Mouse (Mus musculus) megakaryocyte progenitor cell, adult 5-6 weeks (primary cell): ENCODE data around the gene Nln. TPM values are rescaled to one million over a fixed set of nuclear protein-coding genes. Genes with fewer than 3 reads are reported as not detected.

Experiments used
- ATAC-seq: replicated peaks from 2 replicates; pipeline ENCODE4 v1.8.0; 2016; ENCODE audit warnings: mild to moderate bottlenecking, moderate TSS enrichment, inconsistent platforms; ENCODE audit not compliant: poor library complexity
- total RNA-seq, 2 experiments: library from RNA; stranded (forward) in 1 of 2; stranded (reverse) in 1 of 2; fragments of 157-497, 149-512 nt in 1 of 2; fragments of 200-1000 nt in 1 of 2; gene quantifications; 2 replicates each; pipeline versions ENCODE4 v1.2.3 to v1.2.4; 2015 to 2017

Gene Nln
- 33.0 and 38.0 TPM in 2 replicates for total RNA-seq (2015)
- total RNA-seq (2017) = 39.1 and 46.9 TPM in 2 replicates

- peak; percentile 89 for ATAC-seq
Measured at GRCm38 (mm10) chr13:104109288-104109815, at the start of gene Nln, which contains the start of gene Sgtb. Nln (minus strand) TSS chr13:104109614. Sgtb (plus strand) TSS chr13:104109741.

- no peak for ATAC-seq
Measured at GRCm38 (mm10) chr13:104155686-104156085, 46.3 kb upstream of the Nln start.

- no peak for ATAC-seq
Measured at GRCm38 (mm10) chr13:104155106-104155505, 45.7 kb upstream of the Nln start.

- ATAC-seq = no peak
Measured at GRCm38 (mm10) chr13:104154180-104154579, 44.8 kb upstream of the Nln start.

- no peak for ATAC-seq
Measured at GRCm38 (mm10) chr13:104145646-104146045, 36.2 kb upstream of the Nln start.

GRCm38 (mm10) chr13:104144871-104145270, 35.5 kb upstream of the Nln start:
- ATAC-seq = no peak

- peak; percentile 100 for ATAC-seq
Measured at GRCm38 (mm10) chr13:104139369-104140209, 30.2 kb upstream of the Nln start.

- ATAC-seq = no peak
Measured at GRCm38 (mm10) chr13:104134510-104135085, 25.2 kb upstream of the Nln start.

GRCm38 (mm10) chr13:104132561-104132960, 23.1 kb upstream of the Nln start:
- 0 out of 2 replicates have a peak, but pooled peaks have one; percentile 20 for ATAC-seq

GRCm38 (mm10) chr13:104123662-104124381, 14.4 kb upstream of the Nln start:
- no peak for ATAC-seq

- ATAC-seq = no peak
Measured at GRCm38 (mm10) chr13:104122078-104122840, 12.8 kb upstream of the Nln start.

- ATAC-seq = no peak
Measured at GRCm38 (mm10) chr13:104114827-104115226, 5.4 kb upstream of the Nln start.

GRCm38 (mm10) chr13:104113782-104114181, 4.4 kb upstream of the Nln start:
- no peak for ATAC-seq

GRCm38 (mm10) chr13:104112266-104112900, 3.0 kb upstream of the Nln start:
- no peak for ATAC-seq

- ATAC-seq = no peak
Measured at GRCm38 (mm10) chr13:104110526-104110925, 1.1 kb upstream of the Nln start.

- ATAC-seq = no peak
Measured at GRCm38 (mm10) chr13:104109816-104110521, 555 bp upstream of the Nln start.

GRCm38 (mm10) chr13:104108651-104109287, 645 bp downstream of the Nln start:
- ATAC-seq = peak; percentile 35

- no peak for ATAC-seq
Measured at GRCm38 (mm10) chr13:104101606-104102235, 7.7 kb downstream of the Nln start.
